Mouse (Mus musculus) thymus, adult 2 months (tissue): ENCODE data around the gene Whrn. TPM values are rescaled to one million over a fixed set of nuclear protein-coding genes. Genes with fewer than 3 reads are reported as not detected.

ENCODE experiments used
- DNase-seq: peaks from one replicate; pipeline ENCODE4 v3.0.0; 2021
- H3K27ac ChIP-seq: fragments of 200-500 bp; 2 replicates; pipeline ENCODE4 v1.5.1; 2012; ENCODE audit warnings: low read length, control low read depth; ENCODE audit not compliant: control insufficient read depth, insufficient read depth
- H3K27me3 ChIP-seq: fragments of 200-500 bp; 2 replicates; pipeline ENCODE4 v1.6.1; 2012; ENCODE audit warnings: mild to moderate bottlenecking, low read length, moderate library complexity, mixed read lengths; ENCODE audit not compliant: control insufficient read depth, insufficient read depth
- H3K36me3 ChIP-seq: fragments of 200-500 bp; 2 replicates; pipeline ENCODE4 v1.6.1; 2012; ENCODE audit warnings: mild to moderate bottlenecking, low read length, moderate library complexity; ENCODE audit not compliant: control insufficient read depth, insufficient read depth
- H3K4me1 ChIP-seq: fragments of 200-500 bp; replicated peaks from 2 replicates; pipeline ENCODE4 v1.6.1; 2012; ENCODE audit warnings: low read length; ENCODE audit not compliant: control insufficient read depth, insufficient read depth
- H3K4me3 ChIP-seq: fragments of 200-500 bp; 2 replicates; pipeline ENCODE4 v1.5.1; 2012; ENCODE audit warnings: mild to moderate bottlenecking, low read length, control low read depth, moderate library complexity; ENCODE audit not compliant: control insufficient read depth, insufficient read depth
- CTCF ChIP-seq: fragments of 200-500 bp; IDR thresholded peaks from 2 replicates; pipeline ENCODE4 v1.5.1; 2012; ENCODE audit warnings: mild to moderate bottlenecking, control low read depth, low read length, moderate library complexity, borderline replicate concordance; ENCODE audit not compliant: control insufficient read depth, poor library complexity, insufficient read depth; ENCODE audit errors: extremely low read depth
- POLR2A ChIP-seq: fragments of 200-500 bp; IDR thresholded peaks from 2 replicates; pipeline ENCODE4 v1.6.1; 2012; ENCODE audit warnings: mild to moderate bottlenecking, low read length, control low read depth, moderate library complexity; ENCODE audit not compliant: control insufficient read depth, poor library complexity, insufficient read depth; ENCODE audit errors: extremely low read depth
- WGBS: fragments of 180-500 bp; shearing (Covaris S2); methylation state at CpG from one replicate; pipeline ENCODE4 v1.1.7; 2018; 5-methylcytosine and 5-hydroxymethylcytosine counted together
- polyA plus RNA-seq: library from polyadenylated mRNA; depleted of rRNA; stranded (reverse); fragments of >200 nt; gene quantifications from 2 replicates; pipeline ENCODE4 v1.2.3, GENCODE M21; 2012

Gene Whrn
- polyA plus RNA-seq, 1 experiment: 132 TPM

DNA sequence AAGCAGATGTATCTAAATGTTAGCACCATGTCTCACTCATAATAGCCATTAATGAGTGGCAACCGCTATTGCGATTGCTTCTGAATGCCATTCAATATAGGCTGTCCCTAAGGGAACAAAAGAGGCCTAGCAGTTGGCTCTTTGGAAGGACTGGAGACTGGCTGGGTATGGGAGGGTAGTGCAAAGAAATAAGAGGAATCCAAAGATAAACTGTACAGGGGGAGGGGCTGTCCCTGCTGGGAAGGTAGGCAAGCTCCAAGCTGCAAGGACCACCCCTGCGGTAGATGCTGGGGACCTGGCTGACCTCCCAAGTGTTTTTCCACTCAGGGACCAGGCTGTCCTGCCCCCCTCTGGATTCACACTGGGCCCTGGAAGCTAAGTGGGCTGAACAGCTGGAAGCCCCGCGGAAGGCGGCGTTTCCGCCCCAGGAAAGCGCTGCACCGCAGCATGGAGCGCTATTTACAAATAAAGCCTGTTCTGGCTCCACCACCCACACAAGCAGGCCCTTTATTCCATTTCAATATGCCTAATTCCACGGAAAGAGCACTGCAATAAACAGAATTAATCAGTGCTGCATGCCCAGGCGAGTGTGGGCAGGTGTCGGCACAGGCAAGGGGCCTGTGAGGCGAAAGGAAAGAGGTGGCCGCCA is 36.5 kb downstream of the Whrn start:
- H3K36me3 ChIP-seq: peaks cover 8% of the 10 kb centered on the region; the same call in 1 of the 2 replicates
- 92% methylated on average over 16 of the region's 16 CpGs for WGBS
- 0 out of 2 replicates have a peak, but pooled peaks cover 3% of the 10 kb centered on the region for H3K4me1 ChIP-seq
- H3K4me3 ChIP-seq: no peak overlapping the region
- TF ChIP-seq CTCF: no peak
- no peak for TF ChIP-seq POLR2A
- H3K27me3 ChIP-seq: no peaks in the 10 kb centered on the region
- H3K27ac ChIP-seq: no peak overlapping the region
- no peak for DNase-seq

DNA sequence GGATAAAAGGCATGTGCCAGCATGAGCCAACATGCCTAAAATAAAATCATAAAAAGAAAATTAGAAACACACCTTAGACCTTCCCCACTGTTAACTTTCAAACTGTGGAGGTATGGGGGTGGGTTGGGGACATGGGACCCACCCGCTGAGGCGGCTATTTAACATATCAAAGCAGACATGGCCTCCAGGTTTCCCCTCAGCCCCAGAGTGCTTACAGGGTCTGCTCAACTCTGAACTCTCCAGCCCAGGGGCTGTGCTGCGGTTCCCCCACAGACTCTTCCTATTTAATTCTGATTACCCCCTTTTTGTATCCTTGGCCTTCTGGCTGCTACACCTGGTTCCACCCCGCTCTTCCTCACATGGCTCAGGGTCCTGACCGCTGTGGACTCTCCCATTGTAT is 39.2 kb downstream of the Whrn start:
- no peak overlapping the region for H3K4me3 ChIP-seq
- 98% methylated on average over 5 of the region's 5 CpGs for WGBS
- no peaks in the 10 kb centered on the region for H3K27me3 ChIP-seq
- 0 out of 2 replicates have a peak, but pooled peaks cover 3% of the 10 kb centered on the region for H3K4me1 ChIP-seq
- peaks cover 8% of the 10 kb centered on the region; the same call in 1 of the 2 replicates for H3K36me3 ChIP-seq
- TF ChIP-seq CTCF (no peak), POLR2A (no peak)
- no peak for DNase-seq
- H3K27ac ChIP-seq: no peak overlapping the region

DNA sequence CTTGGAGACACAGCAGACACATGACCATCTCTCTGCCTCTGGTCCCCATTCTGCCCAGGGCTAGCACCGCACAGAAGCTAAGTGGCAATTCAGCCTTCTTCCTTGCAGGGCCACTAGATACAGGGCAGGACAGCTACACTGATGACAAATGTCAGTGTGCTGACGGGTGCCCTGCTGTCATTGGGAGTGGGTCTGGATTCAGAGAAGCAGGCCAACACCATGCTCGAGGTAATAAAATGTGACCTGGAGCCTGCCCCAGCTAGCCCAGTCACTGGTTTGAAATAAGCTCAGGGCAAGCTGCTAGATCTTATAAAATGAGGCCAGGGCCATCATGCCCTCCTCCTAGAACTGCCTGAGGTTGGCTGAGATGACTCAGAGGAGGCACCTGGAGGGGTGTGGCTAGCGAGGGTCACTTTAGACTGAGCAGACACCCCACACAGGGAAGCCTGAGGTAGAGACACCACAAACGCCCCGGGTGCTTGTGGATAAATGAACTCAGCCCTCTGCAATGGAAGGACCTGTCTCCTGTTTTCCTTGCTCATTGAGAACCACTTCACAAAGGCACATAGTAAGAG is 41.8 kb downstream of the Whrn start:
- H3K4me1 ChIP-seq: 0 out of 2 replicates have a peak, but pooled peaks cover 3% of the 10 kb centered on the region
- no peak overlapping the region for H3K27ac ChIP-seq
- H3K36me3 ChIP-seq: no peaks in the 10 kb centered on the region; the same call in 1 of the 2 replicates
- 92% methylated on average over 6 of the region's 6 CpGs for WGBS
- no peak overlapping the region for H3K4me3 ChIP-seq
- no peak for TF ChIP-seq POLR2A
- no peak for TF ChIP-seq CTCF
- no peaks in the 10 kb centered on the region for H3K27me3 ChIP-seq
- no peak for DNase-seq

DNA sequence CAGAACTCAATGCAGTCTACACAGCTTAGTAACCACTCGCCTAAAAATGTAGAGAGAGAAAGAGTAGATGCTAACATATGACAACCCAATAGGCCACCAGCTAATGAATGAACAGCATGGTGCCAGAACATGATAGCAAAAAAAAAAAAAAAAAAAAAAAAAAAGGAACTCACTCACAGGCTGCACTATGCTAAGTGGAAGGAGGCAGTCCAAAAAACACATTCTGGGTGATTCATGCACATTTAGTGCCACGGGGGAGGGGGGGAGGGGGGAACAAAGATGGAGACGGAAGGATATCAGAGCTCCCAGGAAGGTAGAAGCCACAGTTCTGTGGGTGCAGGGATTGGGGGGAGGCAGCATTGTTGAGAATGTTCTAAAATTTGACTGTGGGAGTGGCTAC is 43.2 kb downstream of the Whrn start:
- 55% methylated on average over 3 of the region's 3 CpGs for WGBS
- no peaks in the 10 kb centered on the region for H3K27me3 ChIP-seq

DNA sequence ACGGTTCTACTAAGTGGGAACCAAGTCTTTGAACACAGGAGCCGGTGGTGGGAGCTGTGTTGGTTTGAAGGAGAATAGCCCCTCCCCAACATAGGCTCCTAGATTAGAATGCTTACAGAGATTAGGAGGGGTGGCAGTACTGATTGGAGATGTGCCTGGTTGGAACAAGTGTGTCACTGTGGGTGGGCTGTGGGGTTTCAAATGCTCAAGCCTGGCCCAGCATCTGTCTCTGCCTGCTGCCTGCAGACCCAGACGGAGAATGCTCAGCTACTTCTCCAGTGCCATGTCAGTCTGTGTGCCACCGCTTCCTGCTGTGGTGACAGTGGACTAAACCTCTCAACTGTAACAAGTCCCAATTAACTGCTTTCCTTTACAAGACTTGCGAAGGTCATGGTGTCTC is 45.2 kb downstream of the Whrn start:
- TF ChIP-seq CTCF (no peak), POLR2A (no peak)
- 84% methylated on average over 5 of the region's 5 CpGs for WGBS

More for the DNA sequence above, 43.2 kb downstream of the Whrn start:
- no peaks in the 10 kb centered on the region; the same call in 1 of the 2 replicates for H3K36me3 ChIP-seq
- no peak overlapping the region for H3K4me3 ChIP-seq
- TF ChIP-seq POLR2A (no peak), CTCF (no peak)
- H3K4me1 ChIP-seq: no peaks in the 10 kb centered on the region
- H3K27ac ChIP-seq: no peak overlapping the region
- no peak for DNase-seq

DNA sequence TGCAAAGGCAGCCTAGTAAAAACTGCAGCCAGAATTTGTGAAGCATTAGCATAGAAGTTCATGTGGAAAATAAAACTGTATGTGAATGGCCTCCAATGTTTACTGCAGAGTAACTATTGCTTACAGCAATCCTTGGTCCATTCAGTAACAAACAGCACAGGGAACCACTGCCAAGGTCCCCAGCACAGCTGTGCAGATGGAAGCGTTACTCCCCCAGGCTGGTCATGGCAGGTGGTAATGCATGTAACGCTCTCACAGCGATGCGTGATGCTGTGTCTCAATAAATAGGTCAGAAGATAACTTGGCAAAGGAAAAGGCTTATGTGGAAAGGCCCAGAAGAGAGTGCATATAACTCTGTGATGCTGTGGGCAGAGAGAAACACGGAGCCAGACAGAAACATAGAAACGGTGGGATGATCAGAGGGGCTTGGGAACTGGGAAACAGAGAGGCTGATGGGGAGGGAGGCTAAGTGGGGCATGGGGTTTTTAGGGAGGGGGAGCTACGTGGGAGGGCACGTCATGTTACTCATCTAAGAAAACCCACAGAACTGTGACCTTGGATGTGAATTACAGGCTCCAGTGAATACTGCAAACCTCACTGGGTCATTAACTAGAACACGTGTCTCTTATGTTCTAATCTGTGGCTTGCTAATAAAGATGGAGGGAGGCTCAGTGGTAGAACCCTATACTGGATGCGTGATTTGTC is 51.3 kb downstream of the Whrn start:
- no peak for DNase-seq
- Histone ChIP-seq H3K4me1 (no peaks in the 10 kb centered on the region), H3K36me3 (no peaks in the 10 kb centered on the region; the same call in 1 of the 2 replicates), H3K27ac (no peak overlapping the region), H3K4me3 (no peak overlapping the region), H3K27me3 (no peaks in the 10 kb centered on the region)
- WGBS: 87% methylated on average over 10 of the region's 10 CpGs
- TF ChIP-seq CTCF (no peak), POLR2A (no peak)

More for the DNA sequence above, 45.2 kb downstream of the Whrn start:
- H3K4me1 ChIP-seq: no peaks in the 10 kb centered on the region
- H3K27me3 ChIP-seq: no peaks in the 10 kb centered on the region
- no peak overlapping the region for H3K4me3 ChIP-seq
- DNase-seq: no peak
- no peaks in the 10 kb centered on the region; the same call in 1 of the 2 replicates for H3K36me3 ChIP-seq
- no peak overlapping the region for H3K27ac ChIP-seq
